8 mouse cellular contexts compared by ENCODE assay signal in the genomic region with DNA sequence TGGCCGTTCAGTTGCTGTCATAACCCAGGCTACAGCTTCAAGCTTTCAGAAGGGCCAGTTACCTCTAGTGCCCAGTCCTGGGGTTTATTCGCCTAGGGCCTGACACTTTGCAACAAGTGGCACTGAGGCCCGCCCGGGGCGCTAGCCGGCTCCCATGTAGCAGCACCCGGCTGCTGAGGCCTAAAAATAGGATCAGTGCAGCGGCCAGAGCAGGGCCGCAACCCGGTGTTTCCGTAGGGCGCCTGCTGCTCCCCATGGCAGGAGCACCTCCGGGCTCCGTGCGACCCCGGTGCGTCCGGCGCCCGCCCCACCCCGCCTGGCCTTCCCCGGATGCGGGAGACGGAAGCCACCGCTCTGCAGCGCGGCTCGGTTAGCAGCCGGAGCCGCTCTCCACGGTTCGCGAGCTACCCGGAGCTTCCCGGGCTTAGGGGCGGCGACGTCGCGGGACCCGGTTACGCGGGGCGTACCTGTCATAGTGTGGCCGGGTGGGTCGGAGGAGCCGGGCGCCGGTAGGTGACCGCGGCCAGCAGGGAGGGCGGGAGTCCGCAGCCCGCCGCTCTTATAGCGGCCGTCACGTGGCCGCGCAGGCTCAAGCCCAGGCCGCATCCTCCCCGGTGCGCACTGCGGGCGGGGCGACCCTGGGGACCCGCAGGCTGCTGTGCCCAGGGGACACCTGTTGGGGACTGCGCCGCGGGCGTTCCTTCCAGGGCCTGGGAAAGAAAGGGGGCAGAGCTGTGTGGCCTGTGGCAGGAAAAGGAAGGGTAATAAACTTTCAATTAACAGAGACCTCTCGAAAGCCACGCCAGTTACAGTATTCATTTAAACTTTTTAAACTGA. TPM values are rescaled to one million over a fixed set of nuclear protein-coding genes. Genes with fewer than 3 reads are reported as not detected.
DNase-seq lines count a peak whose midpoint lies in the region; ATAC-seq and TF ChIP-seq lines count a peak whose summit lies in the region.

A gene (minus strand): TSS at position 787 of the 837 bp plus-strand sequence.

- H3K4me2 ChIP-seq in hindbrain, embryonic 14.5 days (replicated peaks): peak within 1 kb of the TSS; percentile 98

- peak; percentile 91 for ATAC-seq in hindbrain, embryonic 14.5 days (ENCODE audit: low FRiP score)

- WGBS in hindbrain, embryonic 14.5 days: 1% methylated on average over 70 of the region's 73 CpGs
- 1% methylated on average over 73 of the region's 73 CpGs for WGBS in macrophage (ENCODE audit: missing documents)

- DNase-seq in ZHBTc4 (ENCODE audit: low read depth, low spot score): peak; percentile 62
- DNase-seq in cerebellum, postnatal 25 days: peak; percentile 58 to 62
- DNase-seq in gastrocnemius, adult 18-20 months (ENCODE audit: low spot score): peak; percentile 69
- DNase-seq in hindbrain, embryonic 14.5 days (ENCODE audit: low spot score): peak; percentile 34
- peak; percentile 60 to 66 for DNase-seq in left cerebral cortex, adult 2 months (ENCODE audit: extremely low spot score in 1 of 2, low spot score in 2 of 2)
- peak; percentile 67 for DNase-seq in right cerebral cortex, adult 18-20 months
- DNase-seq in urinary bladder, adult 2 months (ENCODE audit: low spot score): peak; percentile 64

- peak within 1 kb of the TSS; percentile 85 for H3K9ac ChIP-seq in hindbrain, embryonic 14.5 days

- H3K36me3 ChIP-seq in hindbrain, embryonic 14.5 days (replicated peaks; ENCODE audit: control insufficient read depth, insufficient read depth): 0 out of 2 replicates have a peak, but pooled peaks cover 4% of the 10 kb centered on the region
- H3K36me3 ChIP-seq in macrophage (ENCODE audit: inconsistent target): no peaks in the 10 kb centered on the region; the same call in 1 of the 2 replicates

- no peak for TF ChIP-seq CTCF in left cerebral cortex, adult 2 months (IDR thresholded peaks at IDR 0.05)

- no peaks in the 10 kb centered on the region for H3K27me3 ChIP-seq in hindbrain, embryonic 14.5 days (ENCODE audit: control insufficient read depth, insufficient read depth, low read length)

- no peaks in the 10 kb centered on the region for H3K4me1 ChIP-seq in hindbrain, embryonic 14.5 days (replicated peaks; ENCODE audit: control insufficient read depth, insufficient read depth, low read length)

- peaks cover 49% of the 10 kb centered on the region for H3K79me2 ChIP-seq in macrophage (ENCODE audit: inconsistent target)

- intact Hi-C loops in left cerebral cortex, adult 2 months (cut with DNase I): loop anchor here (2.0 kb wide), 1 partner anchor 526 kb away; a partner anchor contains a TSS

- H3K4me3 ChIP-seq in hindbrain, embryonic 14.5 days (replicated peaks; ENCODE audit: low read length): peak within 1 kb of the TSS; percentile 83
- peak within 1 kb of the TSS; percentile 84 for H3K4me3 ChIP-seq in left cerebral cortex, adult 2 months
- H3K4me3 ChIP-seq in macrophage (ENCODE audit: inconsistent target): peak within 1 kb of the TSS; percentile 82

- H3K27ac ChIP-seq in hindbrain, embryonic 14.5 days: no peak within 1 kb of the TSS
- H3K27ac ChIP-seq in left cerebral cortex, adult 2 months: peak within 1 kb of the TSS; percentile 82
- H3K27ac ChIP-seq in macrophage: peak within 1 kb of the TSS; percentile 69

- no peaks in the 10 kb centered on the region for H3K9me3 ChIP-seq in hindbrain, embryonic 14.5 days (ENCODE audit: control insufficient read depth, low read length)

RNA-seq across cellular contexts. Expression of the gene that starts here (rescaled TPM):
- 100 to 1,000 TPM; 451 to 474 TPM for total RNA-seq in gastrocnemius, adult 18-20 months (2021)
- 64.9 and 79.5 TPM in 2 replicates for polyA plus RNA-seq in hindbrain, embryonic 14.5 days (2014; fragmentation: Nextera tagmentation; extraction: Ambion mirVana)
- total RNA-seq in left cerebral cortex, adult 2 months (2021): 10 to 100 TPM; 28.8 to 29.0 TPM
- 100 to 1,000 TPM in 1 of 26 experiments, 10 to 100 TPM in 20, 1 to 10 TPM in 5; 6.5 to 108 (median 32.4) TPM for total RNA-seq in macrophage (2018; cell fraction: chromatin; rRNA removed)
- total RNA-seq in macrophage (2018; cell fraction: cytosol; rRNA removed): 100 to 1,000 TPM; 136 to 602 (median 268) TPM
- 100 to 1,000 TPM in 4 of 26 experiments, 10 to 100 TPM in 22; 46.9 to 207 (median 71.1) TPM for total RNA-seq in macrophage (2018; cell fraction: nucleus; rRNA removed)
- polyA plus RNA-seq in macrophage (2018): 182 to 514 TPM (median 443 TPM) in 3 replicates
- polyA plus RNA-seq in urinary bladder, adult 2 months (2012; rRNA removed): 45.2 and 52.0 TPM in 2 replicates

Comparison
In these comparisons a context has a peak if more than half of its experiments do, and no peak if none do; other contexts are left out.
1. RNA of the gene that starts here (total RNA-seq): 451 to 474 TPM in gastrocnemius, adult 18-20 months; 28.8 to 29.0 TPM in left cerebral cortex, adult 2 months; every median in the first group is over 10 times any median in the second.
2. Peak in every context shown above with its lines, with median percentiles within 50 percentile points of each other: DNase-seq and H3K4me3 ChIP-seq.